Mouse (Mus musculus) midbrain, embryonic 12.5 days (tissue): ENCODE measurements around the gene Ky. TPM values are rescaled to one million over a fixed set of nuclear protein-coding genes. Genes with fewer than 3 reads are reported as not detected.

Experiments
- ATAC-seq: fragments of 200-750 bp; cut with Nextera tagmentation; 2 replicates; pipeline ENCODE4 v1.8.0; 2017; ENCODE audit warnings: low read depth, moderate TSS enrichment, moderate library complexity; ENCODE audit not compliant: low FRiP score
- H3K27ac ChIP-seq: fragments of 300-500 bp; sonication (generic); replicated peaks from 2 replicates; pipeline ENCODE4 v1.5.1; 2016; ENCODE audit warnings: mild to moderate bottlenecking
- H3K27me3 ChIP-seq: fragments of 300-500 bp; sonication (generic); 2 replicates; pipeline ENCODE4 v1.6.1; 2016; ENCODE audit warnings: mild to moderate bottlenecking
- H3K36me3 ChIP-seq: fragments of 300-500 bp; sonication (generic); 2 replicates; pipeline ENCODE4 v1.6.1; 2016
- H3K4me1 ChIP-seq: fragments of 300-500 bp; sonication (generic); 2 replicates; pipeline ENCODE4 v1.6.1; 2016
- H3K4me2 ChIP-seq: fragments of 300-500 bp; sonication (generic); replicated peaks from 2 replicates; pipeline ENCODE4 v1.6.1; 2016; ENCODE audit warnings: mild to moderate bottlenecking, moderate library complexity
- H3K4me3 ChIP-seq: fragments of 300-500 bp; sonication (generic); 2 replicates; pipeline ENCODE4 v1.5.1; 2016; ENCODE audit warnings: mild to moderate bottlenecking
- H3K9ac ChIP-seq: fragments of 300-500 bp; sonication (generic); replicated peaks from 2 replicates; pipeline ENCODE4 v1.6.1; 2016; ENCODE audit warnings: mild to moderate bottlenecking, moderate library complexity
- H3K9me3 ChIP-seq: fragments of 300-500 bp; sonication (generic); 2 replicates; pipeline ENCODE4 v1.6.1; 2016; ENCODE audit warnings: mild to moderate bottlenecking
- WGBS: fragments of 180-500 bp; shearing (Covaris S2); methylation state at CpG from one replicate; pipeline ENCODE4 v1.1.7; 2016; 5-methylcytosine and 5-hydroxymethylcytosine counted together
- polyA plus RNA-seq: library from polyadenylated mRNA; unstranded; fragments of >200 nt; fragmentation: Nextera tagmentation; extraction: Ambion mirVana; gene quantifications from 2 replicates; pipeline ENCODE4 v1.2.1, GENCODE M21; 2016

Gene Ky
- 0.17 and 0.61 TPM in 2 replicates for polyA plus RNA-seq

GRCm38 (mm10) chr9:102505700-102506585 is at the start of gene Ky:
Gene Ky (plus strand): TSS chr9:102505750.
- H3K36me3 ChIP-seq = no peaks in the 10 kb centered on the region
- peak within 1 kb of the TSS; percentile 44 for H3K9ac ChIP-seq
- H3K4me2 ChIP-seq = peak within 1 kb of the TSS; percentile 82
- under 1% methylated on average over 60 of the region's 63 CpGs for WGBS
- H3K4me1 ChIP-seq = peaks cover 10% of the 10 kb centered on the region; the same call in 1 of the 2 replicates
- peak within 1 kb of the TSS; percentile 45 for H3K4me3 ChIP-seq
- H3K27ac ChIP-seq = no peak within 1 kb of the TSS
- peaks cover 42% of the 10 kb centered on the region for H3K27me3 ChIP-seq
- H3K9me3 ChIP-seq = no peaks in the 10 kb centered on the region
- no peak for ATAC-seq

- Histone ChIP-seq H3K4me3 (no peak overlapping the region), H3K27me3 (no peaks in the 10 kb centered on the region; the same call in 1 of the 2 replicates), H3K4me1 (no peaks in the 10 kb centered on the region), H3K27ac (no peak overlapping the region), H3K9me3 (no peaks in the 10 kb centered on the region), H3K36me3 (no peaks in the 10 kb centered on the region), H3K9ac (no peak overlapping the region), H3K4me2 (no peak overlapping the region)
- WGBS = 95% methylated on average over 10 of the region's 10 CpGs
- no peak for ATAC-seq
Measured at GRCm38 (mm10) chr9:102462251-102462650, 43.3 kb upstream of the Ky start.

DNA sequence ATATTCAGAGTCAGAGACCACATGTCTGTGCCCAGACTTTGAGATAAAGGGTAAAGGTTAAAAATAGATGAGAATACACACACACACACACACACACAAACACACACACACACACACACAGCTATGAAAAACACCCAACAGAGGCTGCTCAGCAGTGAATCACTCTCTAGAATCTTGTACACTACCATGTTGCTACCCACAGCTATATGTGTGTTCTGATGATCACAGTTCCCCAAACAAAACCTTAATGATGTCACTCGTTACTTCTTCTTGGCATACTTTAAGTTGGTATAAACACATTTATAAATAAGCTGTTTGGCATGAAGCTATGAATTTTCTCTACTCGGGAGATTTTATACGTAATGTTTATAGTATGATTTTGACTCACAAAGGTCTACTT is 40.5 kb upstream of the Ky start:
- Histone ChIP-seq H3K4me1 (no peaks in the 10 kb centered on the region), H3K4me2 (no peak overlapping the region), H3K4me3 (no peak overlapping the region), H3K9ac (no peak overlapping the region), H3K27ac (no peak overlapping the region), H3K36me3 (no peaks in the 10 kb centered on the region), H3K27me3 (no peaks in the 10 kb centered on the region; the same call in 1 of the 2 replicates), H3K9me3 (no peaks in the 10 kb centered on the region)
- ATAC-seq = no peak
- WGBS = 96% methylated on average over 3 of the region's 3 CpGs

DNA sequence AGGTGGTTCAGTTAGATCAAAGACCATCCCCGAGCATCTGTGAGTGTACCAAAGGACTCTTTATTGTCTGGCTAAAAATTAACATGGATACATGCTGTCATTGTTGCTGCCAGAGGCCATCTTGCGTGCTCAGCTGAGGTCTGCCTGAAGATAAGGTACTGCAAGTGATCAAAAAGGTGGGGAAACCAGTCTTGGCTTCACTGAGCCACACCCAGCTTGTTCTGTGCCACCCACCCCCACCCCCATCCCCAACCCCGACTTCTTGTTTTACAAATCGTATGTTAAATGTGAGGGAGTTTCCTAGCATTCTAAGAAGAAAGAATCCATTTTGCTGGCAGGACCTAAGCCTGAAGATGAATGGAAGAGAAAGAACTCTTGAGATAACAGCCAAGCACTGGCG is 39.8 kb upstream of the Ky start:
- H3K9ac ChIP-seq = no peak overlapping the region
- no peak overlapping the region for H3K4me2 ChIP-seq
- no peak overlapping the region for H3K27ac ChIP-seq
- no peak for ATAC-seq
- H3K4me3 ChIP-seq = no peak overlapping the region
- H3K9me3 ChIP-seq = no peaks in the 10 kb centered on the region
- no peaks in the 10 kb centered on the region for H3K4me1 ChIP-seq
- WGBS = 74% methylated on average over 5 of the region's 5 CpGs
- no peaks in the 10 kb centered on the region; the same call in 1 of the 2 replicates for H3K27me3 ChIP-seq
- H3K36me3 ChIP-seq = no peaks in the 10 kb centered on the region

DNA sequence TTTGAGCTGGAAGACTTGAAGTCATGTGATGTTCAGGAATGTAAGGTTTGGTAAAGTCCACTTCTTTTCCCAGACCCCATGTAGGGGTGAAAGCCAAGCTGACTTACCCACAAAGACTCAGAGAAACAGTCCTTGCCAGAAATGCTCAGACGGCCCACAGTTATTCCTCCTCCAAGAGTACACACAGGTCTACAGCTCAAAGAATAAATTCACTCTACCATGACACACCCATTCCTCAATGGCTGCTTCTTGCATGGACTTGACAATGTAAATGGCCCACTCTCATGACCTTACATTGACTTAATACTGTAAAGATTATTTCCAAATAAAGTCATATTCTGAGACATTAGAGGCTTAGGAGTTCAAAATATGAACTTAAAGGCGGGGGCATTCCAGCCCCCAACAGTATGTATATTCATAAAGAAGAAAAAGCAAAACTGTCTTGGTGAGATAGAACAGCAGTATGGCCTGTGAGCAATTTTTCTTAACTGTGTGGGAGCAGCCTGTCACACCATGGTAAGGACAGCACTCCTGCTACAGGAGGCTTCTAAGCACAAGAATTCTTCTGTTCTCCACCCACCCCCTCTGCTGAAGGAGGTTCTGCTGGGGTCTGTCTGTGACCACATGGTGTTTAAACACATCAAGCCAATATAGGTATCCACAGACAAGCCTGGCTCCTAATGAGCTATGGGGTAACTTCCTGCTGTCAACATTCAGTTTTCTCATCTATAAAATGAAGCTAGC is 35.3 kb upstream of the Ky start:
- no peak for ATAC-seq
- H3K9me3 ChIP-seq = no peaks in the 10 kb centered on the region
- H3K4me1 ChIP-seq = no peaks in the 10 kb centered on the region
- no peaks in the 10 kb centered on the region for H3K36me3 ChIP-seq
- H3K27me3 ChIP-seq = no peaks in the 10 kb centered on the region
- H3K4me2 ChIP-seq = no peak overlapping the region
- no peak overlapping the region for H3K27ac ChIP-seq
- 91% methylated on average over 2 of the region's 2 CpGs for WGBS
- no peak overlapping the region for H3K9ac ChIP-seq
- no peak overlapping the region for H3K4me3 ChIP-seq

- H3K9ac ChIP-seq = no peak overlapping the region
- no peak overlapping the region for H3K4me2 ChIP-seq
- no peaks in the 10 kb centered on the region for H3K4me1 ChIP-seq
- WGBS = 85% methylated on average over 6 of the region's 6 CpGs
- H3K36me3 ChIP-seq = no peaks in the 10 kb centered on the region
- H3K9me3 ChIP-seq = no peaks in the 10 kb centered on the region
- H3K4me3 ChIP-seq = no peak overlapping the region
- no peak overlapping the region for H3K27ac ChIP-seq
- ATAC-seq = no peak
- no peaks in the 10 kb centered on the region for H3K27me3 ChIP-seq
Measured at GRCm38 (mm10) chr9:102477767-102478450, 27.6 kb upstream of the Ky start.

DNA sequence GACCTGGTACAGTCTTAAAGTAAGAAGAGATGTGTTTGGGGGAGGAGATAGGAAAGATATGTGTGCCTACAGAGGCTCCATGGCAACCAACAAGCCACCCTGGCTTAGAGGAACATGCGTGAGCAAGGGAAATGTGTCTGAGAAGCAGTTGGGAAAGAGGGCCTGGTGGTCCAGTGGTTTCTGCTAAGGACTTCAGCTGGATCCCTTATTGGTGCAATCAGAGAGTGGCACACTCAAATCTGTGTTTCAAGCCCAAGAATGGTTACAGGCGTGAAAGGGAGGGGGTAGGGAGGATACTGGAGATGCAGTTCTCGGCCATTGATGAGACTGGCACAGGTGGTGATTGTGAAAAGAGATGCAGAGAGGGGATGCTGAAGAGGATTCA is 27.1 kb upstream of the Ky start:
- no peaks in the 10 kb centered on the region for H3K27me3 ChIP-seq
- ATAC-seq = no peak
- no peaks in the 10 kb centered on the region for H3K4me1 ChIP-seq
- H3K9ac ChIP-seq = no peak overlapping the region
- 90% methylated on average over 3 of the region's 3 CpGs for WGBS
- no peaks in the 10 kb centered on the region for H3K9me3 ChIP-seq
- H3K4me2 ChIP-seq = no peak overlapping the region
- H3K36me3 ChIP-seq = no peaks in the 10 kb centered on the region
- no peak overlapping the region for H3K27ac ChIP-seq
- H3K4me3 ChIP-seq = no peak overlapping the region

GRCm38 (mm10) chr9:102479022-102479421 is 26.5 kb upstream of the Ky start:
- Histone ChIP-seq H3K9me3 (no peaks in the 10 kb centered on the region), H3K4me1 (no peaks in the 10 kb centered on the region), H3K27me3 (no peaks in the 10 kb centered on the region), H3K36me3 (no peaks in the 10 kb centered on the region), H3K9ac (no peak overlapping the region), H3K4me3 (no peak overlapping the region), H3K4me2 (no peak overlapping the region), H3K27ac (no peak overlapping the region)
- WGBS = 54% methylated on average over 9 of the region's 9 CpGs
- no peak for ATAC-seq

DNA sequence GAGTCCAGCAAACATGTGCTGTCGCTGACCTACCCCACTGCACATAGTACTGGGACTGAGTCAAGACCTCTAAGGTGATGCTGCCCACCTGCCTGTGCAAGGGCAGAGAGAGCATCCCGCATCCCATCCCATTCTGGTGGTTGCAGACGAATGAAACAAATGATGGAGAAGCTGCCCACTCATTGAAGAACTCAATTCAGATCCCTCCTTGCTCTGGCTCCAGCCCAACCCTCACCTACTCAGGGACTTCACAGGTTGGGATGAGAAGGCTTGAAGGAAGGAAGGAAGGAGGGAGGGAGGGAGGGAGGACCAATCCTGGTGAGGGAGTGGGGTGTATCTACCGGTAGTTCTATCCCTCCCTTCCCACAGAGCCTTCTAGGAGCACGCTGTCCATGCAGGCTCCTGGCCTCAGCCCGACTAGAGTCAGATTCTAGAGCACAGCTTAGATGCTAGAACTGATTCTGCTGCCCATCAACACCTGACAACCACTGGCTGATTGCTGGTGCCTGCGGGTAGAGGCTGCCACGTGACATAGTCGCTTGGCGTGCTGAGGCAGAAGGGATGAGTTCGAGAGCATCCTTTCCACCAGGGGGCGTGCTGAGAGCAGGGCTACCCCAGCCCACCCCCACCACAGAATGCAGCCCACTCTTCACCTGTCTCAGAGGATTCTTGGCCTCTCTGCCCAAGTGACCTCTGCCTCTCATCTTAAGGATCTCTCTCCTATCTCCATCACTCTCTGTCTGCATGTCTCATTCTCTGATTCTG is 13.3 kb upstream of the Ky start:
- 46% methylated on average over 12 of the region's 12 CpGs for WGBS
- Histone ChIP-seq H3K27me3 (no peaks in the 10 kb centered on the region), H3K36me3 (no peaks in the 10 kb centered on the region), H3K9ac (no peak overlapping the region), H3K4me3 (no peak overlapping the region), H3K27ac (no peak overlapping the region), H3K4me2 (no peak overlapping the region), H3K4me1 (no peaks in the 10 kb centered on the region), H3K9me3 (no peaks in the 10 kb centered on the region)
- ATAC-seq = 0 out of 2 replicates have a peak, but pooled peaks have one; percentile 23

DNA sequence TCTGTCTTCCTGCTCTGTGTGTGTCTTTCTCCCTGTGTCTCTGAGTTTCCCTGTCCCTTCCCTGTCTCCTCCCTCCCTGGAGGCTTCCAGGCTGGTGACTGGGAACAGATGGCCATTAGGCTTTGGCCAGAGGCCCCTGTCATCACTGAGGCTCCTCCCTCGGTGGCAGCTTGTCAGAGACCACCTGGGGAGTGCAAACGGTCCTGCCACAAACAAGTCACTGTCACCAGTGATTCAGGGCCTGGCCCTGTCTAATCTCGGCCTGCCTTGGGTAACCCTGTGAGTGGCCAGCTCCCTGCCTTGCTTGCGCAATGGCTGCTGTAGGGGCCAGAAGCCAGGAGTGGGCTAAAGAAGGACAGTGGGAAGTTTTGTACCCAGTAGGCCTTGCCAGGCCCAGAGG is 12.5 kb upstream of the Ky start:
- Histone ChIP-seq H3K27ac (no peak overlapping the region; the same call in 1 of the 2 replicates), H3K27me3 (no peaks in the 10 kb centered on the region), H3K9ac (no peak overlapping the region; the same call in 1 of the 2 replicates), H3K36me3 (no peaks in the 10 kb centered on the region), H3K9me3 (no peaks in the 10 kb centered on the region), H3K4me1 (no peaks in the 10 kb centered on the region), H3K4me2 (no peak overlapping the region), H3K4me3 (no peak overlapping the region)
- WGBS = 43% methylated on average over 4 of the region's 4 CpGs
- ATAC-seq = 0 out of 2 replicates have a peak, but pooled peaks have one; percentile 27

GRCm38 (mm10) chr9:102493916-102494315 is 11.6 kb upstream of the Ky start:
- no peaks in the 10 kb centered on the region for H3K4me1 ChIP-seq
- no peak overlapping the region for H3K27ac ChIP-seq
- no peak for ATAC-seq

More at GRCm38 (mm10) chr9:102493916-102494315, 11.6 kb upstream of the Ky start:
- no peak overlapping the region for H3K9ac ChIP-seq
- no peaks in the 10 kb centered on the region for H3K27me3 ChIP-seq
- no peak overlapping the region for H3K4me2 ChIP-seq
- H3K36me3 ChIP-seq = no peaks in the 10 kb centered on the region
- WGBS = 92% methylated on average over 2 of the region's 2 CpGs
- H3K4me3 ChIP-seq = no peak overlapping the region
- H3K9me3 ChIP-seq = no peaks in the 10 kb centered on the region
